Mouse (Mus musculus): ENCODE results near the gene Gp1ba.
A peak's percentile ranks its signal among the peaks of the same experiment; 100 is the strongest.

The Gp1ba gene

GRCm38 (mm10) chr11:70654198-70654922 is 15.4 kb downstream of the Gp1ba start, which contains the start of gene Pfn1:
Pfn1 (minus strand) TSS chr11:70654644.
- DNase-seq: peak; percentile 79

GRCm38 (mm10) chr11:70654923-70655570 is 16.1 kb downstream of the Gp1ba start:
- peak; percentile 78 for DNase-seq

GRCm38 (mm10) chr11:70655571-70656455 is 16.9 kb downstream of the Gp1ba start:
- DNase-seq: no peak

- no peak for DNase-seq
Measured at GRCm38 (mm10) chr11:70656456-70656927, 17.6 kb downstream of the Gp1ba start.

- DNase-seq: no peak
Measured at GRCm38 (mm10) chr11:70656964-70657363, 18.0 kb downstream of the Gp1ba start, which contains the start of gene Eno3. Eno3 (plus strand) TSS chr11:70657202.

GRCm38 (mm10) chr11:70657573-70657972 is 18.7 kb downstream of the Gp1ba start:
- no peak for DNase-seq

GRCm38 (mm10) chr11:70657991-70658390 is 19.1 kb downstream of the Gp1ba start:
- DNase-seq: no peak

GRCm38 (mm10) chr11:70658521-70658920 is 19.6 kb downstream of the Gp1ba start:
- DNase-seq: no peak

GRCm38 (mm10) chr11:70658942-70659341 is 20.0 kb downstream of the Gp1ba start:
- DNase-seq: no peak

GRCm38 (mm10) chr11:70660571-70660970 is 21.6 kb downstream of the Gp1ba start:
- DNase-seq: no peak

- no peak for DNase-seq
Measured at GRCm38 (mm10) chr11:70663101-70663500, 24.2 kb downstream of the Gp1ba start.

- no peak for DNase-seq
Measured at GRCm38 (mm10) chr11:70663957-70664356, 25.0 kb downstream of the Gp1ba start.

- DNase-seq: no peak
Measured at GRCm38 (mm10) chr11:70664741-70665140, 25.8 kb downstream of the Gp1ba start.

- no peak for DNase-seq
Measured at GRCm38 (mm10) chr11:70666687-70667086, 27.8 kb downstream of the Gp1ba start.

- DNase-seq: no peak
Measured at GRCm38 (mm10) chr11:70667271-70668150, 28.6 kb downstream of the Gp1ba start.

GRCm38 (mm10) chr11:70668335-70668770 is 29.4 kb downstream of the Gp1ba start:
- peak; percentile 77 for DNase-seq

- DNase-seq: peak; percentile 96
Measured at GRCm38 (mm10) chr11:70668771-70669505, 30.0 kb downstream of the Gp1ba start, which contains the start of gene Spag7. Spag7 (minus strand) TSS chr11:70669416.

GRCm38 (mm10) chr11:70669582-70670345 is 30.8 kb downstream of the Gp1ba start:
- peak; percentile 72 for DNase-seq

- no peak for DNase-seq
Measured at GRCm38 (mm10) chr11:70670483-70670882, 31.6 kb downstream of the Gp1ba start.

GRCm38 (mm10) chr11:70671333-70672047 is 32.6 kb downstream of the Gp1ba start:
- DNase-seq: no peak

All from right cerebral cortex, postnatal 14 days (tissue).